8 mouse cellular contexts compared by ENCODE assay signal in genomic region chr4:82466717-82467116, GRCm38 (mm10).
DNase-seq lines count a peak whose midpoint lies in the region; ATAC-seq and TF ChIP-seq lines count a peak whose summit lies in the region.

No protein-coding gene starts in this region.

- peak overlapping the region; percentile 62 for H3K27ac ChIP-seq in left cerebral cortex, adult 2 months
- peak overlapping the region; percentile 79 for H3K27ac ChIP-seq in embryonic facial prominence, embryonic 15.5 days (replicated peaks)
- H3K27ac ChIP-seq in small intestine, adult 2 months (ENCODE audit: insufficient read depth, low read depth, low read length), result peak overlapping the region; percentile 30; the same call in 1 of the 2 replicates

- H3K9ac ChIP-seq in embryonic facial prominence, embryonic 15.5 days, result no peak overlapping the region

- H3K27me3 ChIP-seq in embryonic facial prominence, embryonic 15.5 days, result no peaks in the 10 kb centered on the region
- H3K27me3 ChIP-seq in small intestine, adult 2 months (ENCODE audit: control insufficient read depth, insufficient read depth, low read length), result no peaks in the 10 kb centered on the region

- intact Hi-C loops in left cerebral cortex, adult 2 months (cut with DNase I), result no loop called here

- H3K4me1 ChIP-seq in embryonic facial prominence, embryonic 15.5 days, result peaks cover 62% of the 10 kb centered on the region
- H3K4me1 ChIP-seq in small intestine, adult 2 months (ENCODE audit: control insufficient read depth, insufficient read depth, insufficient read length, low read length), result peaks cover 5% of the 10 kb centered on the region

- 37% methylated on average over 8 of the region's 8 CpGs for WGBS in embryonic facial prominence, embryonic 15.5 days
- WGBS in small intestine, adult 2 months, result 55% methylated on average over 8 of the region's 8 CpGs

- no peak overlapping the region for H3K4me3 ChIP-seq in left cerebral cortex, adult 2 months
- H3K4me3 ChIP-seq in embryonic facial prominence, embryonic 15.5 days (replicated peaks), result no peak overlapping the region
- H3K4me3 ChIP-seq in small intestine, adult 2 months (ENCODE audit: low read depth, low read length), result no peak overlapping the region

- no peak overlapping the region for H3K4me2 ChIP-seq in embryonic facial prominence, embryonic 15.5 days (replicated peaks)

- no peak for TF ChIP-seq POLR2A in small intestine, adult 2 months (IDR thresholded peaks at IDR 0.05; ENCODE audit: low read depth, low read length)

- H3K36me3 ChIP-seq in embryonic facial prominence, embryonic 15.5 days, result no peaks in the 10 kb centered on the region
- no peaks in the 10 kb centered on the region for H3K36me3 ChIP-seq in small intestine, adult 2 months (ENCODE audit: control insufficient read depth, insufficient read depth, low read length)

- TF ChIP-seq CTCF in left cerebral cortex, adult 2 months (IDR thresholded peaks at IDR 0.05), result no peak
- TF ChIP-seq CTCF in small intestine, adult 2 months (IDR thresholded peaks at IDR 0.05; ENCODE audit: extremely low read depth, insufficient read length, insufficient replicate concordance, low read depth, low read length), result no peak

- H3K9me3 ChIP-seq in embryonic facial prominence, embryonic 15.5 days (replicated peaks), result no peaks in the 10 kb centered on the region

- ATAC-seq in embryonic facial prominence, embryonic 15.5 days (ENCODE audit: insufficient number of reproducible peaks, low FRiP score, low TSS enrichment, low read depth), result peak; percentile 25; the same call in 1 of the 2 replicates
- ATAC-seq in megakaryocyte, adult 5-6 weeks (ENCODE audit: poor library complexity, severe bottlenecking), result no peak

- no peak for DNase-seq in left cerebral cortex, adult 2 months (ENCODE audit: extremely low spot score in 1 of 2, low spot score in 2 of 2)
- no peak for DNase-seq in left cerebral cortex, adult 18-20 months (ENCODE audit: low spot score in 2 of 2)
- peak; percentile 53 to 63 for DNase-seq in kidney, adult 8-10 months
- DNase-seq in embryo, embryonic 11 days, result no peak
- no peak for DNase-seq in thymus, postnatal 4 days

Comparison
In these comparisons a context has a peak if more than half of its experiments do, and no peak if none do; other contexts are left out.
1. DNase-seq: peak in kidney, adult 8-10 months (2 of 2); none in left cerebral cortex, adult 2 months (0 of 2), left cerebral cortex, adult 18-20 months (0 of 2), embryo, embryonic 11 days (single experiment) and thymus, postnatal 4 days (single experiment).
2. Peak in every context shown above with its lines, with median percentiles within 50 percentile points of each other: H3K27ac ChIP-seq.